Mouse (Mus musculus) heart, postnatal 0 days (tissue): ENCODE measurements around the gene Mpp4.

Experiments
- CTCF ChIP-seq: IDR thresholded peaks from 2 replicates; pipeline ENCODE4 v1.5.1; 2016; ENCODE audit warnings: antibody characterized with exemption, control low read depth, low read depth
- EP300 ChIP-seq: IDR thresholded peaks from 2 replicates; pipeline ENCODE4 v1.6.1; 2016; ENCODE audit warnings: antibody characterized with exemption, low read depth

DNA sequence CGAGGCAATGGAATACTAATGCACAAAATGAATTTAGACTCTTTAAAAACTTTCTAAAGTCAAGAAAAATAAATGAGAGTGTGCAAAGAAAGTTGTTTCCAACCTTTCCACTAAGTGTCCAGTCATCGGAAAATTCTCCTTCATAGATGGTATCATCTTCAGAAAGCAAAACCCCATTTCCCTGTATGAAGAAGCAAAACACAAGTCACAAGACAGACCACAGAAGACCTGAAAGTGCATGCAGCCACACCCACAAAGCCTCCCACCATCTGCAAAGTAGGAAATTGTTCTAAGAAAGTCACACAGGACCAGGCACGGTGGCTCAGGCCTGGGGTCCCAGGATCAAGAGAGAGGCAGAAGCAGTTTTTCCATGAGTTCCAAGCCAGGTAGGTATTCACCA lies 16.8 kb upstream of the Mpp4 start:
- TF ChIP-seq CTCF (no peak), EP300 (no peak)
